Mouse (Mus musculus) ES-Bruce4 (cell line): ENCODE measurements around the gene Vkorc1l1.

Experiments used
- EP300 ChIP-seq: IDR thresholded peaks from 2 replicates; pipeline ENCODE4 v1.6.1; 2011; ENCODE audit warnings: low read depth, low read length; ENCODE audit not compliant: insufficient read depth
- POLR2A ChIP-seq: IDR thresholded peaks from one replicate; pipeline ENCODE4 v1.8.1; 2011; ENCODE audit warnings: low read length; ENCODE audit not compliant: insufficient read depth

- TF ChIP-seq EP300: no peak
- TF ChIP-seq POLR2A: no peak
Measured at GRCm38 (mm10) chr5:129980216-129980615, 38.4 kb downstream of the Vkorc1l1 start.
